Mouse (Mus musculus) kidney, adult 18-20 months (tissue): ENCODE results near the gene Tmem108.

Source experiments
- DNase-seq: peaks from one replicate; pipeline ENCODE4 v3.0.0; 2021

Gene Tmem108

GRCm38 (mm10) chr9:103761647-103762084 lies at the start of gene Tmem108:
Tmem108 (minus strand) TSS chr9:103761837.
- peak; percentile 85 for DNase-seq

- no peak for DNase-seq
These were observed 27.4 kb upstream of the Tmem108 start for GRCm38 (mm10) chr9:103789029-103789428.

GRCm38 (mm10) chr9:103784156-103784555 lies 22.5 kb upstream of the Tmem108 start:
- no peak for DNase-seq

GRCm38 (mm10) chr9:103783276-103783675 lies 21.6 kb upstream of the Tmem108 start:
- DNase-seq: no peak

GRCm38 (mm10) chr9:103782306-103782705 lies 20.7 kb upstream of the Tmem108 start:
- no peak for DNase-seq

GRCm38 (mm10) chr9:103781407-103781806 lies 19.8 kb upstream of the Tmem108 start:
- no peak for DNase-seq

GRCm38 (mm10) chr9:103780598-103780997 lies 19.0 kb upstream of the Tmem108 start:
- no peak for DNase-seq

GRCm38 (mm10) chr9:103778185-103778584 lies 16.5 kb upstream of the Tmem108 start:
- no peak for DNase-seq

GRCm38 (mm10) chr9:103761151-103761571 lies 476 bp downstream of the Tmem108 start:
- DNase-seq: peak; percentile 14

GRCm38 (mm10) chr9:103760356-103760755 lies 1.3 kb downstream of the Tmem108 start:
- no peak for DNase-seq

- no peak for DNase-seq
These were observed 1.8 kb downstream of the Tmem108 start for GRCm38 (mm10) chr9:103759829-103760228.

- peak; percentile 82 for DNase-seq
These were observed 2.5 kb downstream of the Tmem108 start for GRCm38 (mm10) chr9:103758930-103759695.

GRCm38 (mm10) chr9:103758246-103758645 lies 3.4 kb downstream of the Tmem108 start:
- no peak for DNase-seq

GRCm38 (mm10) chr9:103752618-103753017 lies 9.0 kb downstream of the Tmem108 start:
- no peak for DNase-seq

GRCm38 (mm10) chr9:103751568-103751967 lies 10.1 kb downstream of the Tmem108 start:
- peak; percentile 50 for DNase-seq

GRCm38 (mm10) chr9:103750491-103750890 lies 11.1 kb downstream of the Tmem108 start:
- no peak for DNase-seq

- DNase-seq: no peak
These were observed 15.0 kb downstream of the Tmem108 start for GRCm38 (mm10) chr9:103746598-103746997.

- DNase-seq: no peak
These were observed 21.5 kb downstream of the Tmem108 start for GRCm38 (mm10) chr9:103740145-103740544.

- DNase-seq: no peak
These were observed 22.6 kb downstream of the Tmem108 start for GRCm38 (mm10) chr9:103739062-103739461.

GRCm38 (mm10) chr9:103729716-103730115 lies 31.9 kb downstream of the Tmem108 start:
- DNase-seq: no peak

GRCm38 (mm10) chr9:103726751-103727462 lies 34.7 kb downstream of the Tmem108 start:
- DNase-seq: no peak

GRCm38 (mm10) chr9:103725497-103725896 lies 36.1 kb downstream of the Tmem108 start:
- DNase-seq: no peak

GRCm38 (mm10) chr9:103721486-103721885 lies 40.2 kb downstream of the Tmem108 start:
- DNase-seq: no peak

- DNase-seq: peak; percentile 87
These were observed 40.6 kb downstream of the Tmem108 start for GRCm38 (mm10) chr9:103721081-103721480.
